Comparison of ENCODE assay signal across 8 mouse cellular contexts in the genomic region with DNA sequence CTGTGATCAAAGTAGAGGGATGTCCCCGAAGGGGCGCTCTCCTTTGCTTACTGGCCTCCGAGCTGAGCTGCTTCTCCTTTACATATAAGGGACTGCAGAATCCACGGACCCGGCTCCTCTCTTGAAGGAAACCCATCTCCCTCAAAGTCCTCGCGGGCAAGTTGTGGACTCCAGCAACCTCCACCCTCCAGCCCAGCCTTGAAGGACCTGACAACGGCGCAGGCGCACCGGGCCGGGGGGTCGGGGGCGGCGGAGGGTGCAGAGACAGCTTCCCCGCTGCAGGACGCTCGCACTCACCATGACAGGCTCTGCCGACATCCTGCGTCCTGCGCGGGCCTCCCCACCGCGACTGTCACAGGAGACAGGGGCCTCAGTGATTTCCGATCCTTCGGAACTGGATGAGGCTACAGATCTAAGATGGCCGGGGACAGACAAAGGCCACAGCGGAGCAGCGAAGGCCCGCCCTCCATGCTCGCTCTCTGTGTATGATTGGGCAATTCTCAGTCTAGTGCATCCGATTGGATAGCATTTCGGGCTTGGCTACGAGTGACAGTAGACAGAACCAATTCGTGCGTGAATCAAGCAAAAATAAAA. TPM values are rescaled to one million over a fixed set of nuclear protein-coding genes. Genes with fewer than 3 reads are reported as not detected.
DNase-seq lines count a peak whose midpoint lies in the region; ATAC-seq lines count a peak whose summit lies in the region.

2610008E11Rik (minus strand) TSS at position 440 of the 594 bp plus-strand sequence.

- peak; percentile 97 for DNase-seq in CD4-positive, CD25-positive, alpha-beta regulatory T cell, adult 2 months (ENCODE audit: low read depth, low spot score)
- peak; percentile 74 for DNase-seq in fat pad, adult 2 months (ENCODE audit: extremely low read depth, low read depth, low spot score)
- DNase-seq in kidney, postnatal 10 days, result peak; percentile 95
- DNase-seq in natural killer cell, adult 2 months (ENCODE audit: low spot score in 2 of 2), result peak; percentile 93

- peak within 1 kb of the TSS; percentile 72 for H3K4me3 ChIP-seq in brown adipose tissue, adult 24 weeks (ENCODE audit: insufficient read depth, low read depth, low read length)
- peak within 1 kb of the TSS; percentile 91 for H3K4me3 ChIP-seq in heart, embryonic 13.5 days
- H3K4me3 ChIP-seq in liver, embryonic 12.5 days, result peak within 1 kb of the TSS; percentile 70
- H3K4me3 ChIP-seq in stomach, embryonic 15.5 days (replicated peaks), result peak within 1 kb of the TSS; percentile 92

- peak within 1 kb of the TSS; percentile 64 for H3K27ac ChIP-seq in brown adipose tissue, adult 24 weeks (replicated peaks; ENCODE audit: low read depth, low read length)
- H3K27ac ChIP-seq in heart, embryonic 13.5 days (replicated peaks), result peak within 1 kb of the TSS; percentile 98
- H3K27ac ChIP-seq in liver, embryonic 12.5 days, result peak within 1 kb of the TSS; percentile 76
- peak within 1 kb of the TSS; percentile 96 for H3K27ac ChIP-seq in stomach, embryonic 15.5 days

- H3K27me3 ChIP-seq in heart, embryonic 13.5 days (replicated peaks), result no peaks in the 10 kb centered on the region
- 0 out of 2 replicates have a peak, but pooled peaks cover 4% of the 10 kb centered on the region for H3K27me3 ChIP-seq in liver, embryonic 12.5 days (replicated peaks)
- H3K27me3 ChIP-seq in stomach, embryonic 15.5 days (replicated peaks), result no peaks in the 10 kb centered on the region

- H3K36me3 ChIP-seq in heart, embryonic 13.5 days, result peaks cover 25% of the 10 kb centered on the region
- peaks cover 17% of the 10 kb centered on the region for H3K36me3 ChIP-seq in liver, embryonic 12.5 days
- H3K36me3 ChIP-seq in stomach, embryonic 15.5 days, result peaks cover 9% of the 10 kb centered on the region

- WGBS in heart, embryonic 13.5 days, result 1% methylated on average over 36 of the region's 36 CpGs
- under 1% methylated on average over 35 of the region's 36 CpGs for WGBS in liver, embryonic 12.5 days (ENCODE audit: insufficient replicate concordance)
- under 1% methylated on average over 36 of the region's 36 CpGs for WGBS in stomach, embryonic 15.5 days

- ATAC-seq in heart, embryonic 13.5 days (ENCODE audit: extremely low read depth, insufficient number of reproducible peaks, low FRiP score, low TSS enrichment), result peak; percentile 100
- ATAC-seq in liver, embryonic 12.5 days, result peak; percentile 100
- ATAC-seq in stomach, embryonic 15.5 days (ENCODE audit: insufficient read depth, low FRiP score, low read depth), result peak; percentile 100

- H3K4me1 ChIP-seq in brown adipose tissue, adult 24 weeks (ENCODE audit: control insufficient read depth, insufficient read depth, insufficient read length, low read length), result peaks cover 4% of the 10 kb centered on the region
- peaks cover 39% of the 10 kb centered on the region for H3K4me1 ChIP-seq in heart, embryonic 13.5 days
- peaks cover 18% of the 10 kb centered on the region for H3K4me1 ChIP-seq in liver, embryonic 12.5 days
- H3K4me1 ChIP-seq in stomach, embryonic 15.5 days, result no peaks in the 10 kb centered on the region

- no peaks in the 10 kb centered on the region for H3K9me3 ChIP-seq in heart, embryonic 13.5 days
- no peaks in the 10 kb centered on the region for H3K9me3 ChIP-seq in liver, embryonic 12.5 days (replicated peaks)
- no peaks in the 10 kb centered on the region for H3K9me3 ChIP-seq in stomach, embryonic 15.5 days

- peak within 1 kb of the TSS; percentile 96 for H3K9ac ChIP-seq in heart, embryonic 13.5 days
- peak within 1 kb of the TSS; percentile 75 for H3K9ac ChIP-seq in liver, embryonic 12.5 days
- H3K9ac ChIP-seq in stomach, embryonic 15.5 days, result peak within 1 kb of the TSS; percentile 94

- H3K4me2 ChIP-seq in heart, embryonic 13.5 days, result peak within 1 kb of the TSS; percentile 82
- peak within 1 kb of the TSS; percentile 68 for H3K4me2 ChIP-seq in liver, embryonic 12.5 days
- H3K4me2 ChIP-seq in stomach, embryonic 15.5 days, result peak within 1 kb of the TSS; percentile 56

RNA-seq across cellular contexts. Expression of gene 2610008E11Rik, which starts in this region (rescaled TPM):
- polyA plus RNA-seq in brown adipose tissue, adult 24 weeks (2012; ENCODE audit: insufficient read depth, insufficient read length, missing spikeins), result 6.9 and 7.3 TPM in 2 replicates
- 16.4 and 16.7 TPM in 2 replicates for polyA plus RNA-seq in heart, embryonic 13.5 days (2015; fragmentation: Nextera tagmentation; extraction: Ambion mirVana)
- 5.8 and 6.0 TPM in 2 replicates for polyA plus RNA-seq in liver, embryonic 12.5 days (2016; fragmentation: Nextera tagmentation; extraction: Ambion mirVana)
- 23.5 and 23.7 TPM in 2 replicates for polyA plus RNA-seq in stomach, embryonic 15.5 days (2015; fragmentation: Nextera tagmentation; extraction: Ambion mirVana)

Comparison
In these comparisons a context has a peak if more than half of its experiments do, and no peak if none do; other contexts are left out.
1. Peak in every context shown above with its lines: DNase-seq, ATAC-seq, H3K4me3 ChIP-seq and H3K27ac ChIP-seq.